Mouse (Mus musculus) kidney, postnatal 36 days (tissue): ENCODE results near the gene Ikzf3.
A peak's percentile ranks its signal among the peaks of the same experiment; 100 is the strongest.

Experiments
- DNase-seq, 2 experiments: peaks; one replicate each; pipeline ENCODE4 v3.0.0; 2021 to 2022; ENCODE audit warnings: mixed read lengths in 2 of 2

Ikzf3 gene

DNA sequence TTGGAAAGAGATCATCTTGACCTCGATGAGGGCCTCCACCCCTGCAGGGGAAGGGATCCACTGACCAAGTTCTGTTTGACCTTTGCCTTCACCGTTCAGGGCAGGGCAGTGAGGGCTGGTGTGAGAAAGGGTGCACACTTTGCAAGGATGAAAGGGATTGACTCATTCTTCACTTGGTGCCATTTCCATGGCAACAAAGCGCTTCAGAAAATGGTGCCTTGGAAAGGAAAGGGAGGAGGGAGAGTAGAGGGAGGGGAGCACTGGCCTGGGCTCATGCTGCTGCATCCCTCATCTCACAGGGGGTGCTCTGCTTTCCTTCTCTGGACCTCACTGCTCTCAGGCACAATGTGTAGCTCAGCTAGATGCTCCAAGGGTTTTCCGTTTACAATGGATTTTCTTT is 73.1 kb downstream of the Ikzf3 start:
- no peak for DNase-seq

DNA sequence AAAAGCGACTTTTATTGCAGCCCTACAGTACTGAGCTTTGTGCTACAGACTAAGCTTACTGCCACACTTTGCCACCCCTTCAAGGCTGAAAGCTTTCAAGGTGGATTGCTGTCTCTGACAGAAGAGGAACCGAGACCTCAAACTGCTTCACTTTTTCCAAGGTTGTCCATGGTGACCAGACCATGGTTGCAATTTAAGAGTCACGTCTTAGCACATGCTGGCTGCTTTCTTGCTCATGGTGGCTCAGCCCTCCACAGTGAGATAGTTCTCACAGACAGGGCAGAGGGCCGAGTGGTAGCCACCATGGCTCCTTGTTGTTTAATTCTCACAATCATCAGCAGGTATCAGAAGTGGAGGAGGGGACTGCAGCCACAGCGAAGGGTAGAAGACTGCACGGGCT is 75.0 kb downstream of the Ikzf3 start:
- no peak for DNase-seq

DNA sequence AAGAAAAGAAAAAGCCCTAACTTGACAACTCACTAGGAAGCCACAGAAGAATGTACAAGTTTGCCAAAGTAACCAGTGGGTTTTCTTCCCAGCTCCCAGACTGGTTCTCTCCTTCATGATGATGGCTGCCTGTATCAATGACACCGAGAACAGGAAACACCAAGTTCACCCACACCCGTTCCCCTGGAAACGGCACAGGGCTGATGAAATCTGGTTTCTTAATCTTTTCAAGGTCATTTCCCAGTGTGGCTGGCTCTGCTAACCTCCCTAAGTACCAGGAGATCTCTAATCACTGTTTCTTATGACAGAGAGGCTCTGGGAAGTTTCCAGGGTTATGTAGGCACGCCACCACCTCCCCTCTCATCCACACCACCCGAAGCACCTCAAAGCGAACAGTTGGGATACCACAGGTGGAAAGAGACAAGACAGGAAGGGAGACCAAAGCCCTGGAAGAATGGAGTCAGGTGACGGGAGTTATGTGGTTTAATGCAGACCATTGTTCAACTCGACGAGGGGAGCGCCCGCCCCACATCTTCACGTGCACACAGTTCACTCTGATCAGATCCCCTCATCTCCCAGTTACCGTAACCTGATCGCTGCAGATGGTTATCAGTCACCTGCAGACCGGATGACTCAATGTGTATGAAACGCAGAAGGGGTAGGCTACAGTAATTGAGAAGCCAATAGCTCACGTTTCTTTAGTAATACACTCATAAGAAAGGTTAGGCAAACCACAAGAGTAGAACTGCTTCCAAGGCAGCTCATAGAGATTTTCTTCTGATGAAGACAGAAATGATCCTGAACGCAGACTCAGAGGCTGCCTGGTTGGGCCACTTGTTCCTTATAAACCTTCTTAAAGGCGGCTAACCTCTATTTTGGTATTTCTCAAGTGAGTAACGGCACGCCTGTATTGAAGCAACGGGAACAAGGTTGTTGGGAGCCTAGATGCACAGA is 75.8 kb downstream of the Ikzf3 start:
- no peak for DNase-seq

DNA sequence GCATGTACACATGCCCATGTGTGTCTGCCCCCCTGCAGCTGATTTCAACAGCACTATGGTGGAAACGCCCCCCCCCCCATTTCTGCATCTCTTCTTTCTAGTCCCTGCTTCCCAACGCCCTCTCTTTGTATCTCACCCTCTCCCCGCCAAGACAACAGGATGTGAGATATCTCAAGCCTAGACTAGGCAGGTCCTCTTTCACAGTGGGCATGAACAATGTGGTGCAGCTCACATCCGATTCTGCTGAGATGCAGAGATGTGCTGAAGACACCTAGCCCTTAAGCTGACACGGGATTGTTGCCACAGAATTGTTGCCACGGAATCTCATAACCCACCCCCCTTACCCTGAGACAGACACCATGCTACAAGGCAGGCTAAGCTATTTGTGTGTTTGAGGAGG is 81.3 kb downstream of the Ikzf3 start:
- DNase-seq = no peak

DNA sequence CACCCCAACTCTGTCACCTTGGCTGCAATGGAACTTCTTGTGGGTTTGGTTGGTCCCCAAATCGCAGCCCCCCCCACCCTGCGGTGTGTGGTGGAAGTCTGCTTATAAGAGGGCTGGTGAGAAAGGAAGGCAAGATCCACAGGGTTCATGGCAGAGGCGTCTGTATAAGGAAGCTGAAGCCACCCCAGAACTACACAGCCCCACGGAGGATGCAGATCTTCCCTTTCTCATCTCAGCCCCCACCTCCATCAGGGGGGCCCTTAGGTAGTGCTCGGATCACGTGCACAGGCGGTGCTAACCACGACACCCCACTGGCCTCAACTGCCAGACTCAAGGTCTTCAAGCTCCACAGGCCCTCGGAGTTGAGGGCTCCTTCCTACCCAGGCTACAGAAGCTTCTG is 81.9 kb downstream of the Ikzf3 start:
- DNase-seq = no peak

DNA sequence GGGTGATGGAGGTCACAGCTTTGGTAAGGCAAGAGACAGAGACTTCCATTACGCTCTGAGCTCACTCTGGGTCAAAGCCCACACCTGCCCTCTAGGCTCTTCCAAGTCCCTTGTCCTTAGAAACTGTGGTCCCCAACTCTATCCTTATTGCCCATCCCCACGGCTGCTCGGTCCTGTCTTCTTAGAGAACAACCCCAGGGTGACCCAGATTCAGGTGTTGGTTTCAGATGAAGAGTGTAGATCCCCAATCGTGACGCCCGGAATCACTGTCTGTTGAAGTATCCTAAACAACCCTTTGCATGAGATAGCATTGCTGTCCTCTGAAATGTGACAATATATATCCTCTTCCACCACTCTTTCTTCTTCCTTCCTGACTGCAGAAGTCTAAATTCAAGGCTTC is 83.6 kb downstream of the Ikzf3 start:
- DNase-seq = no peak

DNA sequence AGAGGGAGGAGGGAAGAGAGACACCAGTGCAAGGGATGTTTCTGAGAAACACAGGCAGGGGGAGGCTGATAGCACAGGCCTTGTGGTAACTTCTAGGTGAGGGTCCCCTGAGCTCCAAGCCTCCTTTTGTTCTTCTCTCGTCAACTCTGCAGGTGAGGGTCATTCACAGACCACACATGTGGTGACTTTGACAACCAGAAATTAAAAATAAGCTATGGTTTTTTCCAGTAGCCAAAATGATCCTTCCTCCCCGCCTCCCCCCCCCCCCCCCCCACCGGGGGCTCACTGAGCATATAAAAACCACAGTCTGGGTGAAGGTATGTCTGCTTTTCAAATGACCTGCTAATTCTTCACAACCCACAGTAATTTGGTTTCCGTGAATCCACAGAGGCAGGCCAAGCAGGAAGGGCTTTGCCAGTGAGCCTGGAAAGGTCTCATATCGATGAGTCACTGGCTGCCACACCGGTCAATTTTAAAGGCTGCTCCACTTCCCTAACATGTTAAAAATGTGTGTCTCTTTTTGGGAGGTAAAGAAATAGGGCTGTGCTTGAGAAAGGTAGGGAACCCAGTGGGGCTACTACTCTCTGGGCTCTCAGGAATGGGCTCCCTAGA is 84.6 kb downstream of the Ikzf3 start:
- DNase-seq = no peak

DNA sequence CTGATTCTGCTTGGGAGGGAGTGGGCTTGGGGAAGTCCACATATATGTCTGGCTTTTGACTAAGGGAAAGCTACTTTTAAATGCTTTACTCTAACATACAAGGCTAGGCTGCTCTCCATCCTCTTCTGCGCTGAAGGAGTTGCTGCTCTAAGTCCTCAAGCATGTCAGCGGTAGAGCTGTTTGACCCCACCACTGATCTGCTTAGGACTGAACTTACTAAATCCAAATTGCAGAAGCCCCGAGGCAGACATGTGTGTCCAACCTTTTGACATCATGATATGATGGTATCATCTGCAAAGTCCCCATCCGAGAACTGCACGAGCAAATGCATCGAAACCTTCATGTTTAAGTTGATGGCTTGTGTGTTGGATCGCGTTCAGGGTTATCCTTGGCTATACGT is 86.0 kb downstream of the Ikzf3 start:
- no peak for DNase-seq

DNA sequence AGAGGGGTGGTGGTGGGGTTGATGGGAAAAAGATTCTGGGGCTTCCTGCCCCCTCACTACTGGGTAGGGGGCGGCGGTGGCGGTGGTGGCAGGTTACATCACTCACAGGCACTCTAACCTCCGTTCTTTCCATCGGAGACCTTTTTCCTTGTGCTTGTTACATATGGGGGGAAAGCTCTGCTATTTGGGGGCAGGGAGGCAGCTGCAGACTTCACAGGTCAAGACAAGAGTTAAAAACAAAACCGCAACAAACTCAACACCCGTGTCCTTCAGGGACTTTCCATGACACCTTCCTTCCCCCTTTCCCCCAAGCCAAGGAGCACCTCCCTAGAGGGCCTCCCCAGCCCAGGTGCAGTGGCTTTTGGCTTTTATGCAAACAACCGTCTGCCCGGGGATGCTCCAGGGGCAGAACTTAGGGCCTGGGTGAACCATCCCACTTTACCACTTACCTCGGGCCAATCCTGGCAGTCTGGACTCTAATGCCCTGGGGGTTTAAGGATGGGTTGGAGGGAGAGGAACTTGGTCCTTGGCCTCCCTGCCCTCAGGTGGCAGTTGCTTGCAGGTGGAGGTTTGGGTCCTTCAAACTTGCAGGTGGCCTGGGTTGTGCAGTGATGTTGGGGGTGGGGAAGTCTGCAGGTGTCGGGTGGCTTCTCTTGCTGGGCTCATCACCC is 86.6 kb downstream of the Ikzf3 start:
- no peak for DNase-seq

DNA sequence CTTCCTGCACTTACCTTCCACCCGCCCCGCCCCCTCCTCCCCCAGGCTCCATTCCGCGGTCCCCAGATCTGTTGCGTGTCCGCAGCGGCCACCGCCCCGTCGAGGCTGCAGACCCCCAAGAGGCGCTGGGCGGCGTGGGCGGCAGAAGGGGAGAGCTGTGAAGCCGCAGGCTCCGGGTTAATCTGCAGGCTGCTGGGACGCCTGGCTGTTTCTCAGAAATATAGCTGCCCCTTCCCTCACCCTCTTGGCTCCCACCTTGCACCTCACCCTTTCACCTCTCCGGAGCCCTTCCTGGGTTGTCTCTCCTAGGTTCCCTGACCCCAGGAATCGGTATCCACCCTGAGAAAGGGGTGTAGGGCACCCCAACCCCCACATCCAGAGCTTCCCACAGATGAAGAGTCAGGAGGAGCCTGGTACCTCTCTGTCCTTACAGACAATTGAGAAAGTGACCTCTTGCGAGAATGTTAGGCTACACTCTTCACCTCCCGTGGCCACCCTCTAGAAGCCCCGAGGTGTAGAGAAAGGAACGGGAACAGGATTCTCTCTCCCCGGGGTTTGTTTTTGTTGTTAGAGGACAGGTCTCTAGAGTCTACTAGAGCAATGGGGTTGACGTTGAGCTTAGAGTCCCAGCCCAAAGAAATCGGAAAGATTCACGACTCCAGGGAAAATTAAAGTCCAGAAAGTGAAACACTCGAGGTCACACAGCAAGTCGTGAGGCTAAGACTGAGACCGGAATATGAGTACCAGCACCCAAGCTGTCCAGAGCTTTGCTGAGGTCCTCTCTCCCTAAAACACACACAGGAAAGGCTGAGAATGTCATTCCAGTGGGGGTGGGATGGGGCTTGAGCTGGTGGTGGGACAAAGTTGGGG is 87.5 kb downstream of the Ikzf3 start:
- DNase-seq = no peak

DNA sequence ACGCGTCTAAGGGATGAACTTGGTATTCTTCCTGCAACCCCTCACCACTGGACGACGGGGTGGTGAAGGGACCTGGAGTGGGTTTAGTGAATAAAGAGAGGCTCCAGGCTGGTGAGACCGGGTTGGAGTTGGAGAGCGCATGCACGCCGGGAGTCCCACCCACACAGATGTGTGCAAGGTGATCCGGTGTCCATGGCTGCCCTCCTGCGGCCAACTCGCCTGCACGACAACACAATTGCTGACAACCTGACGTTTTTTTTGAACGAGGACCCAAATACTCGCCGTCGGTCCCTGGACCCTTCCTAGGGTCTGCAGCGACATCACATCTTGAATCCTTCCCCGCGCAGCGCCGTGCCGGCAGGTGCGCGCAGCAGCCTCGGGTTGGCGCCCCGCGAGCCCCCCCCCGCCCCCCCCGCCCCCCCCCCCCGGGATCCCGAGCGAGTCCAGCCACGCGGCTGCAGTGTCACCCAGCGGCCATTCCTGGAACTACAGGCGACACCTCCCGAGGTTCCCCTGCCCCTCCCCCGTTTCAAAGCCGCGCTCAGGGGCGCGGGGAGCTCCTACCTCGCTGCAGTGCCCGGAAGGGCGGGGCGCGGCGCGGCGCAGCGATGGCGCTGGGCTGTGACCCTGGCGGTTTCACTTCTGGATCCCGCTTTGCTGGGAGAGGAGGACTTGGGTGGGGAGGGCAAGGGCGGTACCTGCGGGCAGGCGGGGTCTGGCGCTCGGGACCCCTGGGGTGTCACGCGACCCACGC is 88.3 kb downstream of the Ikzf3 start:
- peak; percentile 87 to 94 for DNase-seq

DNA sequence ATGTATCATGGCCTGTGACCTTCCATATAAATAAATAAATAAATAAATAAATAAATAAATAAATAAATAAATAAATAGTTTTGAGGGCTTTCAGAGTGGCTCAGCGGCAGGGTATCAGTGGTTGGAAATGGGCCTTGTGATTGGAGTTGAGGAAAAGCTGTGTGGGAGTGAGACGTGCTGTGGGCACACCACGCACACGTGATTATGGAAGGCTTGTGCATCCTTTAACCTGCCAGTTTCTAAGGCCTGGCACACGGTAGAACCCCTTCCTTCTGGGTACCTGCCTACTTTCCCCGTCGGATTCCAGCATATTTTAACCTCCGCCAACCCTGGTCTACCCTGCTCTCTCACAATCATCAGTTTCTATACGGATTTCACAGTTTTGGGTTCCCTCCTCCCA is 88.9 kb downstream of the Ikzf3 start:
- DNase-seq = no peak

DNA sequence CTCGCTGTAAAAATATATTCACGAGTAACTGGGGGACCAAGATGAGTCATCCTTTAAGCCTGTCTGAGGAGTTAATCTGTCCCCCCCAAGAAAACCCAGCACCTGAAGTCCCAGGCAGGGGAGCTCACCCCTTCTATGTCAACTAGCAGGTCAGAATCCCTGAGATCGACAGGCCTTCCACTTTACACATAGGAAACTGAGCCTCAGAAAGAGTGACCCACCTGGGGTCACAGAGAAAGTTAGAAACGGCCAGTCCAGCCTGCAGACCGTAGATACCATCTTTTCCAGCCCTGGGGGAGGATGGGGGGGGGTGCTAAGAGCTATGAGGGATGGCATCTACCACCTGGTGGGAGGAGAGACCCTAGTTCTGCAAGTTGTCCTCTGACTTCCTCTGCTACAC is 89.3 kb downstream of the Ikzf3 start:
- DNase-seq = no peak

DNA sequence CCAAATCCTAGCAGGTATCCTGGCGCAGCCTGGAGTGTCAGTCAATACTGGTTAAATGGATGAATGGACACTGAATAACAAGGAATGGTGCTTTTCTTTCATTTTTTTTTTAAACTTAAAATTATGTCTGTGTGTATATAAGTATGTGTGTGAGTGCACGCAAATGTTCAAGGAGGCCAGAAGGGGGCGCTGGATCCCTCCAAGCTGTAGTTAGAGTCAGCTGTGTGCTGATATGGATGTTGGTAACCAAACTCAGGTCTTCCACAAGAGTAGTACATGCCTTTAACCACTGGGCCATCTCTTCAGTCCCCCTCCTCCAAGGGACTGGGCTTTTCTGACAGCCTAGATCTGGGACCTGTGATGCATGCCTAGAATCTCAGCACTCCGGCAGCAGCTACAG is 90.3 kb downstream of the Ikzf3 start:
- DNase-seq = peak in 1 of 2 experiments; percentile 71

DNA sequence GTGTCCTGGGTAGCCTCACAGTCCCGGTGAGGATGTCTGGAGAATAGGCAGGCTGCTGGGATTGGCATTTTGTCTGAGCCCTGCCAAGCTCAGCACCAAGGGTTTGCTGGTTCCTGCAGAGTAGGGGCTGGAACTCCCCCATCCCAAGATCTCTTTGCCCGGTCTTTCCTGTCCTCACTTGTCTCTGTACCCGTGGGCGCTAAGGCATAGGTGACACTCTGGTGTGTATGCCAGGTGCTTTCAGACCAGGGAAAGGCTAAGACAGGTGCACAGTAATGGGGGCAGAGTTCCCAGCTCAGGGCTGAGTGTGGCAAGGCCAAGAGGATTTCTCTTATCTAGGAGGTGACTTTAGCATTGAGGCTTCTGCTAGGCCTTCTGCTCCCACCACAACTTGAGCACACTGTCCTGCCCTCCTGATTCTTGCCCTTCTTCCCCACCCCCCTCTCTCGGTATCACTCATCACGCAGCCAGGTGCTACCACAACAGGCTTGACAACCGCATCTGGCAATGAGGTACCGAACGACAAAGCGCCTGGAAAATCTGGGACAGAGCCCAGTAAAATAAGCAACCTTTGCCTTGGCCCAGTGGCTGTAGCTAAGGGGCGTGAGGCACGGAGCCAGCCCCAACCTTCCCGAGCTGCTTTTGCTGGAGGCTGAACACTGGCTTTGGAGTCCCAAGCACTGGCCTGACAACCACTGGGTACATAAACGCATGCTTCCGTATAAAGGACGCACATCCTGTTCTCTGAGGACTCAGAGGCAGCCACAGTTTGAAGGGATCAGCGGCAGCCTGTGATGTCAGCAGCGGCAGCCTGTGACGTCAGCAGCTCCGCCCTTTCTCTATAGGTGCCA is 95.7 kb downstream of the Ikzf3 start:
- DNase-seq = peak; percentile 82 to 84

DNA sequence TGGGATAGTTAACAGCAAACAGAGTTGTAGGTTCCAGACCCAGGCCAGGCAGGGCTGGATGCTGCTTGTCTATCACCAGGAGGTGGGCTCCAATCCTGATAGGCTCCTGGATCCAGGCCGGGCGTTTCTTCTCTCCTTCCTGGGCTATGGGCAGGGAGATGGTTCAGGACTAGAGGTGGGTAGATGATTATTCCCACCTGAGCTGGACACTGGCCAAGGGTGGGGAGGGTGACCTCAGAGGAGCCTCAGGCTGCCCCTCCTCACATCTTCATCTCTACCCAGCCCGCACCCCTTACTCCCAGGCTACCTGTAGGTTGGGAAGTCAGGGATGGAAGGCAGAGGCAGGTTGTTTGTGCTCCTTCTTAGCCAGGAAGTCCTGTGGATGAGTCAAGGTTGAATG is 96.4 kb downstream of the Ikzf3 start:
- DNase-seq = peak in 1 of 2 experiments; percentile 57

DNA sequence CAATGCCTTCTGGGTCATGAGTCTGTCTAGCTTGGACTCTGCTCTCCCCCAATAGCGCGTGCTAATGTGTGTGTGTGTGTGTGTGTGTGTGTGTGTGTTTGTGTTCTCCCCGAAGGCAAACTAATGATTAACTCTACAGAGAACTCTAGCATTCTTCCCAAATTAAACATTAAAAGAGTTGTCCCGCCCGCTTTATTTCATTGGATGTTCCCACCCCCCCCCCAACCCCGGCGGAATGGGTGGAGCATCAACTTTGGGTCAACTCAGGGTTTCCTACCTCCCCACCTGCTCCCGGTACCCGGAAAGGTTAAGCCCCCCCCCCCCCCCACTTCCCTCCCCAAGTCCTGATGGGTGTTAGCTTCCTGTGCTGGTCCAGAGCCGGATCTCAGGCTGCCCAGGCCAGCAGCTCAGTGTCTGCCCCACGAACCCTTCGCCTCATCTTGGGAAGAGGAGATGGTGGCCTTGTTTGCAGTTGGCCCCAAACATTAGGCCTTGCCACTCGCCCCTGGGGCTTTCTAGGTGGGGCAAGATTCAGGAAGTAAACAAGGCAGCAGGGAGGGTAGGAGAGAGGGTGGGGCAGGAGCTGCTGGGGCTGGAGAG is 97.5 kb downstream of the Ikzf3 start:
- peak; percentile 80 to 89 for DNase-seq

DNA sequence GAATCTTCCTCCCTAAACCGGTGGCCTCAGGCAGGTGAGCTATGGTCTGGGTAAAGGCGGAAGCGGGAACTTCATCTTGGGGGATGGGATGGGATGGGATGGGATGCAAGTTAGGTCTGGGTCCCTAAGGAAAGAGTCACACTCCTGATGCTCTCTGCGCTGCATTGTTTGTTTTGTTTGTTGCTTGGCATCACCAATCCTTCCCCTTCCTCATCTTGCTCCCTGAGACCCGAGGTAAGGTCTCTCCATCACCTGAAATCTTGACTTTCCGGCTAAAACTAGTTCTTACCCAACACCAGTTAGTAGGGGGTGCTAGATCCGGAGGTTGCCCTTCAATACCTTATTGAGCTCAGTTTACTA is 98.4 kb downstream of the Ikzf3 start:
- DNase-seq = no peak

DNA sequence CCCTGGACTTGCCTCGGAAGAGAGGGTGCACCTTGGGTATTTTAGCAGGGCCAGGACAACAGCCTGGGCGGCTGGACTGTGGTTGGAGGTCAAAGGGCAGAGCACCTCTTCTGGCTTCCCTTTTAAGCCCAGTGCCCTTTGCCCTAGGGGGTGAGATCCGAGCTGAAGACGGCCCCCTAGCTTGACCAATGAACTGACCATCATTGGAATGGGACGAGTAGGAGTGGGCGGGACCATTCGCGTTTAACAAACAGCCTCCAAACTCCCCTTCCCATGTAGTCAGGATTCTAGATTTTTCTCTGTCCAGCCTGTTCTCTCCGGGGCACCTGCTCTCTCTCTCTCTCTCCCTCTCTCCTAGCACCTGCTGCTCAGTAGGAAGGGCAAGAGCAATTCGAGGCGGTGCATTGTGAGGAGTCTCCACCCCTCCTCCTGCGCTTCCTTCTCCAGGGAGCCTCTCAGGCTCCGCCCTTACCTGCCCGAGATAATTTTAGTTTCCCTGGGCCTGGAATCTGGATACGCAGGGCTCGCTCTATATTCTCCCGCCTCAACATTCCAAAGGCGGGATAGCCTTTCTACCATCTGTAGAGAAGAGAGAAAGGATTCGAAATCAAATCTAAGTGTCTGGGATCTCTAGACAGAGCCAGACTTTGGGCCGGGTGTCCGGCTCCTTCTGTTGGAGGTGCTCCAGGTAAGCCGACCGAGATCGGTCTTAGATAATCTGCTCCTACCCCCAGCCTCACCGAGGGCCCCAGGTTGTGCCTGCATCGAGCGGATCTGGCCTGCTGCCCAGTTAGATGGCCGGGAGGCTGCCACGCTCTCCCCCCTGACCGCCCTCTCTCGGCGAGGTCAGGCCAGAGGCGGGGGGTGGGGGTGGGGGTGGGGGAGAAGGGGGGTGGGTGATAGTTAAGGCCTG is 99.0 kb downstream of the Ikzf3 start:
- DNase-seq = peak; percentile 89 to 92

DNA sequence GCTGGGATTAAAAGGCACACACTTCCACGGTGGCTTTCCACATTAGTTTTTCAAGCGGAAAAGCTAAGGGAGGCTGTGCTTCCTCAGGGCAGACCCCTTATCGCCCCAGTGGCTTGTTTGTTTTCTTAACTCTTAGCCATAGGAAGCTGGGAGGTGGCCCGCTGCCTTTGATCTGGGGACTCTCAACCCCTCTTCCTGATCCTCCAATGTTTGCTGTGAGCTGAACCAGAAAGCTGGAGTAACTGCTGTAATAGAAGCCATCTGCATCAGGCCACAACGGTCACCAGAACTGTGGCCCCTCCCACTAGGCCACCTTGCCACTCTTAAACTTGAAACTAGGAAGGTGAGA is 99.6 kb downstream of the Ikzf3 start, which contains the start of gene Grb7:
Gene Grb7, plus strand, starts transcription at position 182 of the 349 bp plus-strand sequence.
- no peak for DNase-seq
